Mouse (Mus musculus): ENCODE measurements around the gene Ano2. TPM values are rescaled to one million over a fixed set of nuclear protein-coding genes. Genes with fewer than 3 reads are reported as not detected.

The Ano2 gene
- polyA plus RNA-seq, 1 experiment from 2014 or later: 0.24 TPM

GRCm38 (mm10) chr6:125858294-125858693 lies 168.1 kb downstream of the Ano2 start:
- H3K9me3 ChIP-seq: no peaks in the 10 kb centered on the region
- no peak overlapping the region for H3K9ac ChIP-seq
- H3K27ac ChIP-seq: no peak overlapping the region
- H3K4me1 ChIP-seq: no peaks in the 10 kb centered on the region
- WGBS: 53% methylated on average over 1 of the region's 1 CpGs
- no peaks in the 10 kb centered on the region for H3K27me3 ChIP-seq (replicated peaks)
- no peak overlapping the region for H3K4me3 ChIP-seq (replicated peaks)
- ATAC-seq (ENCODE audit: insufficient read depth, low FRiP score, low read depth): no peak
- no peaks in the 10 kb centered on the region for H3K36me3 ChIP-seq
- no peak overlapping the region for H3K4me2 ChIP-seq

- H3K9me3 ChIP-seq: no peaks in the 10 kb centered on the region
- H3K4me3 ChIP-seq (replicated peaks): no peak overlapping the region
- no peak overlapping the region for H3K27ac ChIP-seq
- H3K4me2 ChIP-seq: no peak overlapping the region
- 29% methylated on average over 2 of the region's 2 CpGs for WGBS
- no peak overlapping the region for H3K9ac ChIP-seq
- no peaks in the 10 kb centered on the region for H3K4me1 ChIP-seq
- no peak; the same call in 1 of the 2 replicates for ATAC-seq (ENCODE audit: insufficient read depth, low FRiP score, low read depth)
- H3K27me3 ChIP-seq (replicated peaks): no peaks in the 10 kb centered on the region
- H3K36me3 ChIP-seq: no peaks in the 10 kb centered on the region
Observed at GRCm38 (mm10) chr6:125868516-125868915, 178.3 kb downstream of the Ano2 start.

GRCm38 (mm10) chr6:125871482-125871881 lies 181.3 kb downstream of the Ano2 start:
- H3K27me3 ChIP-seq (replicated peaks): no peaks in the 10 kb centered on the region
- H3K9me3 ChIP-seq: no peaks in the 10 kb centered on the region
- H3K36me3 ChIP-seq: no peaks in the 10 kb centered on the region
- ATAC-seq (ENCODE audit: insufficient read depth, low FRiP score, low read depth): no peak
- H3K4me3 ChIP-seq (replicated peaks): no peak overlapping the region
- no peak overlapping the region for H3K4me2 ChIP-seq
- H3K27ac ChIP-seq: no peak overlapping the region
- WGBS: 82% methylated on average over 4 of the region's 4 CpGs
- no peaks in the 10 kb centered on the region for H3K4me1 ChIP-seq
- no peak overlapping the region for H3K9ac ChIP-seq

GRCm38 (mm10) chr6:125874742-125875141 lies 184.5 kb downstream of the Ano2 start:
- Histone ChIP-seq H3K9me3 (no peaks in the 10 kb centered on the region), H3K27me3 (replicated peaks) (no peaks in the 10 kb centered on the region), H3K36me3 (no peaks in the 10 kb centered on the region), H3K27ac (no peak overlapping the region), H3K4me3 (replicated peaks) (no peak overlapping the region), H3K4me1 (no peaks in the 10 kb centered on the region), H3K4me2 (no peak overlapping the region), H3K9ac (no peak overlapping the region)
- no peak for ATAC-seq (ENCODE audit: insufficient read depth, low FRiP score, low read depth)
- WGBS: 81% methylated on average over 6 of the region's 6 CpGs

- H3K4me2 ChIP-seq: no peak overlapping the region
- WGBS: 91% methylated on average over 1 of the region's 1 CpGs
Observed at GRCm38 (mm10) chr6:125876884-125877283, 186.7 kb downstream of the Ano2 start.

GRCm38 (mm10) chr6:125878671-125879070 lies 188.5 kb downstream of the Ano2 start:
- H3K4me1 ChIP-seq: no peaks in the 10 kb centered on the region
- no peak overlapping the region for H3K4me2 ChIP-seq
- H3K27ac ChIP-seq: no peak overlapping the region
- H3K36me3 ChIP-seq: no peaks in the 10 kb centered on the region
- WGBS: 65% methylated on average over 2 of the region's 2 CpGs
- ATAC-seq (ENCODE audit: insufficient read depth, low FRiP score, low read depth): no peak
- H3K27me3 ChIP-seq (replicated peaks): no peaks in the 10 kb centered on the region
- H3K9me3 ChIP-seq: no peaks in the 10 kb centered on the region
- H3K9ac ChIP-seq: no peak overlapping the region
- no peak overlapping the region for H3K4me3 ChIP-seq (replicated peaks)

More at GRCm38 (mm10) chr6:125876884-125877283, 186.7 kb downstream of the Ano2 start:
- ATAC-seq (ENCODE audit: insufficient read depth, low FRiP score, low read depth): no peak
- H3K9me3 ChIP-seq: no peaks in the 10 kb centered on the region
- H3K4me3 ChIP-seq (replicated peaks): no peak overlapping the region
- no peak overlapping the region for H3K9ac ChIP-seq
- no peaks in the 10 kb centered on the region for H3K27me3 ChIP-seq (replicated peaks)
- no peaks in the 10 kb centered on the region for H3K4me1 ChIP-seq
- H3K27ac ChIP-seq: no peak overlapping the region
- no peaks in the 10 kb centered on the region for H3K36me3 ChIP-seq

GRCm38 (mm10) chr6:125879306-125879705 lies 189.1 kb downstream of the Ano2 start:
- WGBS: 87% methylated on average over 7 of the region's 7 CpGs
- H3K27me3 ChIP-seq (replicated peaks): no peaks in the 10 kb centered on the region
- no peaks in the 10 kb centered on the region for H3K4me1 ChIP-seq
- H3K9me3 ChIP-seq: no peaks in the 10 kb centered on the region
- no peak overlapping the region for H3K9ac ChIP-seq
- no peak overlapping the region for H3K27ac ChIP-seq
- H3K4me2 ChIP-seq: no peak overlapping the region
- no peak overlapping the region for H3K4me3 ChIP-seq (replicated peaks)
- H3K36me3 ChIP-seq: no peaks in the 10 kb centered on the region
- no peak for ATAC-seq (ENCODE audit: insufficient read depth, low FRiP score, low read depth)

GRCm38 (mm10) chr6:125888596-125888995 lies 198.4 kb downstream of the Ano2 start:
- no peaks in the 10 kb centered on the region for H3K4me1 ChIP-seq
- H3K9me3 ChIP-seq: no peaks in the 10 kb centered on the region
- H3K9ac ChIP-seq: no peak overlapping the region
- no peaks in the 10 kb centered on the region for H3K27me3 ChIP-seq (replicated peaks)
- no peak for ATAC-seq (ENCODE audit: insufficient read depth, low FRiP score, low read depth)
- no peak overlapping the region for H3K4me3 ChIP-seq (replicated peaks)
- H3K4me2 ChIP-seq: no peak overlapping the region
- 92% methylated on average over 1 of the region's 1 CpGs for WGBS
- H3K36me3 ChIP-seq: no peaks in the 10 kb centered on the region
- no peak overlapping the region for H3K27ac ChIP-seq

GRCm38 (mm10) chr6:125894340-125894739 lies 204.1 kb downstream of the Ano2 start:
- Histone ChIP-seq H3K27ac (no peak overlapping the region; the same call in 1 of the 2 replicates), H3K4me2 (no peak overlapping the region), H3K4me1 (no peaks in the 10 kb centered on the region), H3K27me3 (replicated peaks) (no peaks in the 10 kb centered on the region), H3K9me3 (no peaks in the 10 kb centered on the region), H3K36me3 (no peaks in the 10 kb centered on the region), H3K4me3 (replicated peaks) (no peak overlapping the region), H3K9ac (no peak overlapping the region)
- no peak for ATAC-seq (ENCODE audit: insufficient read depth, low FRiP score, low read depth)
- WGBS: 54% methylated on average over 3 of the region's 3 CpGs

- ATAC-seq (ENCODE audit: insufficient read depth, low FRiP score, low read depth): no peak
- Histone ChIP-seq H3K27me3 (replicated peaks) (no peaks in the 10 kb centered on the region), H3K4me3 (replicated peaks) (no peak overlapping the region), H3K9me3 (no peaks in the 10 kb centered on the region), H3K27ac (no peak overlapping the region), H3K4me2 (no peak overlapping the region), H3K9ac (no peak overlapping the region), H3K36me3 (no peaks in the 10 kb centered on the region), H3K4me1 (no peaks in the 10 kb centered on the region)
- 66% methylated on average over 9 of the region's 9 CpGs for WGBS
Observed at GRCm38 (mm10) chr6:125914446-125914845, 224.2 kb downstream of the Ano2 start.

- Histone ChIP-seq H3K9me3 (no peaks in the 10 kb centered on the region), H3K36me3 (no peaks in the 10 kb centered on the region), H3K4me2 (no peak overlapping the region), H3K4me1 (no peaks in the 10 kb centered on the region), H3K27ac (no peak overlapping the region), H3K4me3 (replicated peaks) (no peak overlapping the region), H3K9ac (no peak overlapping the region), H3K27me3 (replicated peaks) (no peaks in the 10 kb centered on the region)
- no peak for ATAC-seq (ENCODE audit: insufficient read depth, low FRiP score, low read depth)
- 51% methylated on average over 3 of the region's 3 CpGs for WGBS
Observed at GRCm38 (mm10) chr6:125922746-125923145, 232.5 kb downstream of the Ano2 start.

GRCm38 (mm10) chr6:125924979-125925378 lies 234.8 kb downstream of the Ano2 start:
- no peaks in the 10 kb centered on the region for H3K9me3 ChIP-seq
- H3K4me1 ChIP-seq: no peaks in the 10 kb centered on the region
- WGBS: 52% methylated on average over 2 of the region's 2 CpGs
- no peak for ATAC-seq (ENCODE audit: insufficient read depth, low FRiP score, low read depth)
- H3K9ac ChIP-seq: no peak overlapping the region
- H3K4me3 ChIP-seq (replicated peaks): no peak overlapping the region
- H3K27me3 ChIP-seq (replicated peaks): no peaks in the 10 kb centered on the region
- H3K27ac ChIP-seq: no peak overlapping the region
- H3K4me2 ChIP-seq: no peak overlapping the region
- no peaks in the 10 kb centered on the region for H3K36me3 ChIP-seq

- Histone ChIP-seq H3K27ac (no peak overlapping the region), H3K4me3 (replicated peaks) (no peak overlapping the region), H3K9me3 (no peaks in the 10 kb centered on the region), H3K4me1 (no peaks in the 10 kb centered on the region), H3K9ac (no peak overlapping the region), H3K36me3 (no peaks in the 10 kb centered on the region), H3K4me2 (no peak overlapping the region), H3K27me3 (replicated peaks) (no peaks in the 10 kb centered on the region)
- ATAC-seq (ENCODE audit: insufficient read depth, low FRiP score, low read depth): no peak
- 90% methylated on average over 3 of the region's 3 CpGs for WGBS
Observed at GRCm38 (mm10) chr6:125925861-125926260, 235.6 kb downstream of the Ano2 start.
